Mouse (Mus musculus) natural killer cell, adult 2 months (primary cell): Measurements from ENCODE around the gene Hoxa9.

Source experiments
- DNase-seq, 2 experiments: peaks; one replicate each; pipeline ENCODE4 v3.0.0; 2022; ENCODE audit warnings: low spot score in 2 of 2

Gene Hoxa9

DNA sequence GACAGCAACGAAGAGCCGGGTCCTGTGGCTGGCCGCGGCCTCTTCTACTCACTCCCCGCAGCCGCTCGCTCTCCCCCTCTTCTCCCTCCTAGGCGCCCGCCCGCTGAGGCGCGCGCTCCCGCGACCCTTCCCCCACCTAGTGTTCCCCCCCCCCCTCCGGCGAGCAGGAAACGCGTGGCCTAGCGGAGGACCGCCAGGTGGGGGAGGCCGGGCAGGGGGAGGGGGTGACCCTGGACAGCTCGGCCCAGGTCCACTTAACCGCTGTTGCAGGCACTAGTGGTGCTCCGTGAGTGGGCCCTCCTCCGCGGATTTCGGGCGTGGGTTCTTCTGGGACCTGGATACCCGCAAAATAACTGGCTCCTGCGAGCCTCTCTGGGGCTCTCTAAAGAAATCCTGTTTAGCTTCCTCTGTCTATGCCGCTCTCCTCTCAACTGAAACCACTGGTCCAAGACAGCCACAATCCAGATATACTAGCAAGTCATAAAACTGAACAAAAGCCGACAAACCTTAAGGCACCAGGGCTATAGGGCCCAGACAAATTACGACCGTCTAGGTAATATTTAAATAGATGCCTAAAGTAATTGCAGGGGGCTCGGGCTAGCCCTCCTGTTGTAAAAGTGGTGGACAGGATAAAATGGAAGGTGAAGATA, at the start of gene Hoxa9:
TSS of gene Hoxa9 (minus strand) at position 574 of the 650 bp plus-strand sequence.
- no peak for DNase-seq

DNA sequence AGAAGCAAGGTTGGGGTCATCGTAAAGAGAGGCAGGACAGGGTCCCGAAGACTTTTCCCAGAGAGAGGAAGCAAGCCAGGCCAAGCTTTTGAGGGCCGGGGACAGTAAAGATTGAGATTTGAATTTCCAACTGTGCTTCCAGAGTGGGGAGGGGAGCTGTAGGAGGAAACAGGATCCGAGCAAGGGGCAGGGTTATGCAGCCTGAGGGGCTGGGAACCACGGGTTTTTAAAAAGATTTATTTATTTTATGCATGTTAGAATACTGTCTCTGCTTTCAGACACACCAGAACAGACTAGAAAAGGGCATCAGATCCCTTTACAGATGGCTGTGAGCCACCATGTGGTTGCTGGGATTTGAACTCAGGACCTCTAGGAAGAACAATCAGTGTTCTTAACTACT, 46.0 kb upstream of the Hoxa9 start:
- DNase-seq: no peak

DNA sequence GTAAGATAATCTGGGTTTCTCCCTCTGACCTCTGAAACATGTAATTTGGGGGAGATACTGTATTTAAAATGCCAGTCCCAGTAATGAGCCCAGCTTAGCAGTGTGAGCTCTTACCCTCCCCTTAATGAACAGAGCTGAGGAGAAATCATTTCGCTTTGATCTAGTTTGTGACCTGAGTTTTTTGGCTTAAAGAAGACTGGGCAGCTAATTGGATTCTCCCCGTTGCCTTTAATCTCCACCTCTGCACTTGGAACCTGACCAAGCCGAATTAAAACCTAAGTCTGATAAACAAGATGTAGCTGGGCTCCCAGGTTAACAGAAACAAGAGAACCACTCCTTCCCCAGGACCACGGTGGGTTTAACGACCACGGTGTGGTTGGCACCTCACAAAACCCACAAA, 45.5 kb upstream of the Hoxa9 start:
- DNase-seq: no peak

DNA sequence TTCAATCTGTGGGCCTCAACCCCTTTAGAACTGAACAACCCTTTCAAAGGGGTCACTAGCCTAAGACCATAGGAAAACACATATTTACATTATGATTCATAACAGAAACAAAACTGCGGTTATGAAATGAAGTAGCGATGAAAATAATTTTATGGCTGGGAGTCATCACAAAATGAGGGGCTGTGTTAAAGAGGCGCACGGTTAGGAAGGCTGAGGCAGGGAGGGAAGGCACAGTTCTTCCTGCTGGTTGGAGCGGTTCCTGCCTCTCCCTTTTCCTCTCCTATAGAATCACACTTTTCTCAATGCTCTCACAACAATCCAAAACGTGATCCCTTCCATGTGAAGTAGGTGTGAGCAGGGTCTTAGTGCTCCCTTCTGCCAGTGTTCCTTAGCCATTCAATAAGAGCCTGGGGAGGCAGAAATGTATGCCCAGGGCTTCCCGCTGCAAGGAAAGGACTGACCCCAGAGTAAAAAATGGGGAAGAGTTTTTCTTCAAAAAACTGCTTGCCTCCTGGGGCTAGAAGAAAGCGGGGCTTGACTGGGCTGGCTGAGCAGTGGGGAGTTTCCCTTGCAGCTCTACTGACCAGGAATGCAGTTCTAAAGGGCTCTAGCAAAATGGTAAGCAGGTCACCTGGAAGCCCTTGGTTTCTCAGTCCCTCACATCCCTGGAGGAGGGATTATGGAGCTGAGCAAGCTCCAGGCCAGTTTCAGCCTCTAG, 44.8 kb upstream of the Hoxa9 start:
- no peak for DNase-seq

DNA sequence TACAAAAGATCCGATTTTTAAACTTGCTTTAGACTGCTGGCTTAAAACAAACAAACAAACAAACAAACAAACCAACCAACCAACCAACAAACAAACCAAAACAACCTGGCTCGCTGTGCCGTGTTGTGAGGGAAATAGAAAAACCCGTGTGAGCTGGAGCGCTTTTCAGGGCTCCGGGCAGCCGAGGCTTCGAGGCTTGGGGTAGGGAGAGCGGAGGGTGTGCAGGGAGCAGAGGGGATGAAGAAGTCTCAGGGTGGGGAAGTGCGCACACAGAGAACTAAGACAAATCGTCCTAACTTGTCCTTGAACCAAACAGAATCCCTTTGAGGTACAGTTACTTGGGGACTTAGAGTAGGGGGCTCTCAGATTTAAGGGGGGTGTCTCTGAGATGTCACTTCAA, 43.7 kb upstream of the Hoxa9 start:
- no peak for DNase-seq

DNA sequence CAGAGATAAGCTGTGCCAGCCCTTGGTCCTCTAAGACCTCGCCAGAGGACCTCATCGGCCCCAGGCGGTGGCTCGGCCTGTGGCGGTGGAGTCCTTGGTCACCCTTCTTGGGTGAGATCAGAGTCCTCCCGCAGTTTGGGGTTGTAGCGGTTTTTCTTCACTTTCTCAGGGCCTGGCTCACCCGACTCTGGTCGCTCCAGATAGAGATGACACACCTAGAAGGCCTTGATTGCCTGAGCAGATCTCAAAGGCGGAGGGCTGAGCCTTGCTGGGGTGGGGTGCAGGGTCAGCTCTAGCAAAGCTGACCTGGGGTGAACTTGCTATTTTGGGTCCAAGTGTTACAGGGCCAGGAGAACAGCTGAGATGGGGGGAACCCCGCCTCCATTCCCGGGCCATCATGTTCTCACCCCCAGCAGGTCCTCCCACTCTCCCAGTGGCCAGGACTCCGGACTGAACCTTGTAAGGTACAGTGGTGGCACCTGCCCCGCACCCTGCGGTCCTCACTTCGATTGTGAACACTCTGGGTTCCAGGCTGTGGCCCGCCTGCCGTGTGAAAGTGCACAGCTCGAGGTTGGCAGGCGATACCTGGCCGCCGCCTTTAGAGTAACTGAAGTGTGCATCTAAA, 42.9 kb upstream of the Hoxa9 start:
- DNase-seq: no peak

DNA sequence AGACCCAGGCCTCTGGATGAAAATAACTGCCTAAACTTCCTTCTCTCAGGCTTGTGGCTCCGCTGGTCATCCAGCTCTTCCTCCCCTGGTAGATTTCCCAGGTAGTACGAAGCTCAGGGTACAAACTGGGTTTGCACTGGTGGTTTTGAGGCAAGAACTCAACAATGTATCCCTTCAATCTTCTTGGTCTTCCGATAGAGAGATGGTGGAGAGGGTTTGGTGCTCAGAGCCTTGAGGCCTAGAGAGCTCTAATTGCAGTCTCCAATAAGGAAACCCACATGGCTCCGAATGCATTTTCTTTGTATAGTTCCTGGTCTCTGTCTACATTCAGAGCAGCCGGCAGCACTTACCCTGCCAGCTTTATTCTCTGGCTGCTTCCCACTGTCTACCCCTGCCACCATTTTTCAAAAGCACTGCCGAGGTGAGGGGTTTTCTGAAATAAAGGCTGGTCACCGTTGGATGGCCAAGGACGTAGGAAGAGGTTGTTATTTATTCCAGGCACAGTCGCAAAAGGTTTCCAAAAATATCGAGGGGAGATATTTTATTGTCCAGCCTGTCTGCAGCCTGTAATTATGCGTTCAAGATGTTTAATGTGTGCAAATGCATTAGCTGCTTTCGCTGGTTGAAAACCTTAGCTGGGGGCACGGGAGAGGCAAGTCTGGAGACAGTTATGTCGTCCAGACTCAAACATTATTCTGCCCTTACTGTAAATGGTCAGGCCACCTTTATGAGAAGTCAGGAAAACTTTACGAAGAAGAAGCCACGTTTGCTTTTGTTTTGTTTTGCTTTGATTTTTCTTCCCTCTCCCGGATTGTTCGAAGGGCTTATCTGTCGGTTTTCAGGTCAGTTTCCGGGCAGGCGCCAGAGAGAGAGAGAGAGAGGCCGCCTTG, 42.1 kb upstream of the Hoxa9 start:
- DNase-seq: no peak

DNA sequence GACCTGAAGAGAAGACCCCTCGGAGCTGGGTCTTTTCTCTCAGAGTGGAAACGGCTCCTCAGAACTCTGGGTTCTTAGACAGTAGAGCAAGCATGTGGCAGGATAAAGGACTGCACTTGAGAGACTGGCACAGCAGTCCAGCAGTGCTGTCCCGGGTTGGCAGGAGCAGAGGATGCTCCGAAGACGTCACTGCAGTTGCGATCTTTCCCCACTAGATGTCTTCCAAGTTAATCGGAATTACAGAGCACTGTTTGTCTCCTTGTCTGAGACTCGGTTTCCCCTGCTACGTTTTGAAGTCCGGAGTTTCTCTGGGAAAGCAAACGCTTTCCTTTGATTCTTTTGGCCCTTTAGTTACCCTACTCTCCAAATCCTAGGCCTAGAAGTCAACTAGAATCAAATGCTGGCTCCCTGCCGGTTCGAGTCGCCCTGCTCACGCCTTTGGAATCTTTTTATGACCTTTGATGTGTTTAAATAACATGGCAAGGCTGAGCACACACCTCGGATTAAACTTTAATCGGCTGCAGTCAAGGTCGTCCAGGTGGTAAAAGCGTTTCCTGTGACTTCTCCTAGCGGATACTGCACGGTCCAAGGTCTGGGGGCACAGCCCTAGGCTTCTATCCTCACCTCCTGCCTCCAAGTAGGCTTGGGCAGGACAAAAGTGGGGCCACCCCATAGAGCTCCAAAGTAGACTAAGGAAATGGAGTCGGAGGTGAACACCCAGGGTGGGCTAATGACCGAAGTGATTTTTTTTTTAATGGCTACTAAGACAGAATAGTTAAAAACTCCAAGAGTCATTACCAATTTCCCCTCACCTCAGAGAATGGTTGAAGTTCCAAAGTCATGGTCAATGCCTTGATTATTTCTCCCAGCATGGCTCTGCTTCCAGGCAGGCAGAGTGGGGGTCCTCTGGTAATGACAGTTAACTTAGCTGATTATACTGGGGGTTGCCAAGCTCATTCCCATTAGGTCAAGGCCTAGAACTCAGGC, 39.9 kb upstream of the Hoxa9 start:
- DNase-seq: peak in 1 of 2 experiments; percentile 34

DNA sequence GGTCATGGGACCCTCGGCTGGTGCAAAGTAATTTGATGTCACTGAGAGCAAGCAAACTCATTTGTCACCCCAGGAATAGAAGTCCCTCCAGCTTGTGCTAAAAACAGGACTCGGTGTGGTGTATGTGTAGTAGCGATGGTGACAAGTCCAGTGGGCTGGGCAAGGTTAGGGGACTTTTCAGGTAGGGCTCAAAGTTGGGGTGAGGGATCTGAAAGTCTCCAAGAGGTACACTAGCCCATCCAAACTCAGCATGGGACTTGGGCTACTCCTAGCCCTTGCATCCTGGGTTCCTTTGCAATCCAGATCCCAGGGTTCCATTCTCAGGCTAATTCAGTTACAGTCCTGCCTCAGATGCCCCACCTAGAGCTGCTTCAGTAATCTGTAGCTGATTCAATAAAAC, 37.9 kb upstream of the Hoxa9 start:
- no peak for DNase-seq

DNA sequence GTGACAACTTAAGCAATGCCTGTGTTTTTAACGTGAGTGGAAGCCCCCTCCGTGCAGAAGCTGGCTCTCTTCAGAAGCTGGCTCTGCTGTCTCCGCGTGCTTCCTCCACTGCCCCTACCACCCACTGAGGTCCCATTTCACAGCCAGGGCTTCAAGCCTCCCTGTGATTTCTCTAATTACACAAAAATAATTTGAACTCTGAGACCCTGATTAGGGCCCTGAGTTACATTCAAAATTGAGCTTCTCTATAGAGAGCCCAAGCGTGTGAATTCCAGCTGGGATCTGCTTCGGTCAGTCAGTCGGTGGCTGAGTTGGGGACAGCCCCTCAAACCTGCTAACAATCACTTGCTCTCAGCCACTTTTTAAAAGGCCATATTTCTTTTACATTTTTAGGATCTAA, 37.5 kb upstream of the Hoxa9 start:
- DNase-seq: no peak

DNA sequence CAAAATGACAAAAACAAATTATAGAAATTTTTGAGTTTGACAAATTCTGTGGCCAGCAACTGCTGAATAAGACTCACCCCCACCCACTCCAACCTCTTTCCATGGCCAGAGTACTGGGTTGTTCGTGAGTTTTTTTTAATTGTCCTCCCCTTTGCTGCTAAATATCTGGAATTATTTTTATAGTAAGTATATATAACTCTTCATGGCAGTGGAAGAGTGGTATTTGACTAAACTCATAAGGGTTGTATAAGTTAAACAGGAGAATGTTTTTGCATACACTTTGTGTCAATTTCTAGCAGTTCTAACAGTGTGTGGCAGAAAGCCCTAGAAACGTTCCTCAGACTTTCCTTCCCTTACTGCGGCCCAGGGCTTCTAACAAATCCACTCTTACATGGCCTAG, 36.8 kb upstream of the Hoxa9 start:
- DNase-seq: no peak

DNA sequence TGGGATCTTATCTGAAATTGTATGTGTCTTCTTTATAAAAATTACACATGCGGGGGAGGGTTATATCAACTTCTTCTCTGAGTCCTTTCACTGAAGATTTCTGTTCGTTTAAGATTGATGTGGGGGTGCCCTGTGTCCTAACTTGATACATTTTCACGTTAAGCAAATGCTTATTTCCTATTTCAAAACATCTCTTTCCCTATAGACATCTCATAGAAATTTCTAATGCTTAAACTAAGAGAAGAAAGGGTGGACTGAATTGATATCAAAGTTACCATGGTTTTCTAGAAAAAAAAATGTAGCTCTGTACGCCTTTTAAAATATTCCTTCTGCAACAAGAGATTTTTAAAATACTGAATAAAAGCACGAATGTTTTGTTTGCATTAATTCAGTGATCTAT, 36.3 kb upstream of the Hoxa9 start:
- no peak for DNase-seq

DNA sequence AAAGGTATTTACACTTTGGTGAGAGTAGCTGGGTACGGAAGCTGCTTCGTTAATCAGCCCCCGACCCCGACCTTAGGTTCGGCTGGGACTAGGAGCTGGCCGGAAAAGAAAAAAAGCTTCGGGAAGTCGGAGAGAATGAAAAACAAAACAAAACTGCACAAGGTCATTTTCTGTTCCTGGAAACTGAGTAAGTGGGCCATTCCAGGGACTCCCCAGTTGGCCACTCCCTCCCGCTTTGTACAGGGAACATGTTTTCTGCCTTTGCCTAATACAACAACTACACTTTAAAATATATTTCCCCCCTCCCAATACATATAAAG, 35.7 kb upstream of the Hoxa9 start:
- DNase-seq: no peak

DNA sequence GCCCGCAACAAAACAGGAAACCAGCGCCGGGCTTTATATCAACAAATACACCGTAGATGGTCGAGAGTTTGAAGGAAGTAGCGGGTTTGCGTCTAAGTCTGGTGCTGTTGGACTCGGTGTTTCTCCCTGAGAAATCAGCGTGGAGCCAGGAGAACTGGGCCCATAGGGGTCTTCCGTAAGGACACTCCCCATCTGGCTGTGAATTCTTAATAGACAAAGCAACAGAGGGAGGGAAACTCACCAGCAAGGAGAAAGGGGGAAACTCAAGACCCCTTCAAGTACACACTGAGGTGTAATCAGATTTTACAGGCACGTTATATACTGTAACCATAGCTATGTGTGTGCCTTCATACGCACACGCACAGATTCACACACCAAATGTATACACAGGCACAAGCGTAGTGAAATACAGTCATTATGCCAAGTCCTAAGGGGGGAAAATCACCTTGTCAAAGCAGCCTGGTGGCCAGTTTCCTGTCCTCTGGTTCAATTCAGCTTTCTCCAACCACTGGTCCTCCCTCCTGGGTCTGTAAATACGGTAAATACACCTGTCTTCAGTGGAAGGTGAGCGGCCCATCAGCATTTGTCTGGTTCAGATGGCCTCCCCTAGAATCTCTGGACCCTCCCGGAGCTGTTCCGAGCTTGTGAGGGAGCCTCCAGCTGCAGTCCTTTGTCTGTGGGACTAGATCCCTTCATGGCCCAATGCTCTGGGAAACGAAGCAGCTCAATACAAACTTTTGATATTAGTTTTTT, 35.2 kb upstream of the Hoxa9 start:
- no peak for DNase-seq

DNA sequence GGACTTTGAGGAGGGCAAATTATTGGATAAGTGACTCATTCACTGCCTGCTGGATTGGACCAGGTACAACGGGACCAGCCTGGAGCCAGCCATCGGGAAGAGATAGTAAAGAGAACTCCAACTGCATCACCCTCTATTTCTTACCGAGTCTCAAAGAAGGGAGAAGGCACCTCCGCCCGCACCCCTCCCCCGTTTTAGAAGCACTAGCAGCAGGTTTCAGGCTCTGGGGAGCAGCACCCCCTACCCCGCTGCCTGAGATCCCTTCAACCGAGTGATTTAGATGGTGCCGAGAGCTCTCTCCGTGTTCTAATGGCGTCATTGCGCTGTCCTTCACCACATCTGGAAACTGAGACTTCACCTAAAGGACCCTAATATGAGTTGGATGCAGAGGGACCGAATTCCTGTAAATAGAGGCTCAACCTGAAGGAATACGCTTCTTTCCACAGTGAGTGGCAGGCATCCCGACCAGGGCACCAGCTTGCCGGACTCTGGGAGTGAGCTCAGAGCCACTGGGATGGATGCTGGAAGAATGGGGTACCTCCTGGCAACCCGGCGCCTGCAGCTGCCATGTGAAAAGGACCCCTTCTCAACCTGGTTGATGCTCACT, 34.5 kb upstream of the Hoxa9 start:
- DNase-seq: no peak

DNA sequence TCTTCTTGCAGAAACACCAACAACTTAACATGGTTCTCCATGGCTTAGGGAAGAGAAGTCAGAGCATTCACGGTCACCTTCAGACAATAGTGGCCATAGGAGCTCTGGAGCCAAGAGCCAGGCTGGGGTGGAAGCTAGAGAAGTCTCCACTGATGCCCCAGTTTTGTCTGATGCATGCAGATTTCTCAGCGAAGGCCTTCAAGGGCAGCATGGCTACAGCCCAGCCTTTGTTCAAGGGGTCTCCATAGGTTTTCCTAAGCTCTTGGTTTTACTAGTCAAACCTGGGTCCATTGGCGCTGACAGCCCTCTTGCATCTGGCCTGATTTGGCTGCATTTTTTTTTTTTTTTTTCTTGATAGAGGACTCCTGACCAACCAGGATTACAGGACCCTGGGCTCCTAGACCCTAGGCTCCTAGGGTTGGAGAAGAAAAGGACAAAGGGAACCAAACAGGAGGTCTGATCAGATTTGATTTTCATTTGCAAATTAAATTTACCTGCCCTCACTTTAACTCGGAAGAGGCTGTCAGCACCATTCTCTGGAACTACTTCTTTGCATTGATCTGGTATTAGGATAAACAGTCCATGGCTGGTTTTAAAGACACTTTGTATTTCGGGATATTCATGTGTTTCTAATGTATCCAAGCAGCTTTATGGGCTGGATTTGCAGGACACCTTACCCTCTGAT, 33.4 kb upstream of the Hoxa9 start:
- DNase-seq: no peak

DNA sequence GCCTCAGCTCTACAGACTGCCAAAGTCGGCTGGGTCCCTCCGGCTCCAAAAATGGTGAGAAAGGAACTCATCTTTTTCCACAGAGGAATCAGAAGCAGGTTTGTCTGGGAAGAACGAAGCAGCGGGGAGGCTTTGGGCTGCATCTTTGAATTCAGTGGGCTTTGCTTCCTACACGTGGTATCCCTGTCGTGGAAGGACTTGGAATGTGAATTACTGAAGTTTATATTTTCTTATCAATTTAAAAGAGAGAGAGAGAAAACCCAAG, 32.4 kb upstream of the Hoxa9 start:
- no peak for DNase-seq

DNA sequence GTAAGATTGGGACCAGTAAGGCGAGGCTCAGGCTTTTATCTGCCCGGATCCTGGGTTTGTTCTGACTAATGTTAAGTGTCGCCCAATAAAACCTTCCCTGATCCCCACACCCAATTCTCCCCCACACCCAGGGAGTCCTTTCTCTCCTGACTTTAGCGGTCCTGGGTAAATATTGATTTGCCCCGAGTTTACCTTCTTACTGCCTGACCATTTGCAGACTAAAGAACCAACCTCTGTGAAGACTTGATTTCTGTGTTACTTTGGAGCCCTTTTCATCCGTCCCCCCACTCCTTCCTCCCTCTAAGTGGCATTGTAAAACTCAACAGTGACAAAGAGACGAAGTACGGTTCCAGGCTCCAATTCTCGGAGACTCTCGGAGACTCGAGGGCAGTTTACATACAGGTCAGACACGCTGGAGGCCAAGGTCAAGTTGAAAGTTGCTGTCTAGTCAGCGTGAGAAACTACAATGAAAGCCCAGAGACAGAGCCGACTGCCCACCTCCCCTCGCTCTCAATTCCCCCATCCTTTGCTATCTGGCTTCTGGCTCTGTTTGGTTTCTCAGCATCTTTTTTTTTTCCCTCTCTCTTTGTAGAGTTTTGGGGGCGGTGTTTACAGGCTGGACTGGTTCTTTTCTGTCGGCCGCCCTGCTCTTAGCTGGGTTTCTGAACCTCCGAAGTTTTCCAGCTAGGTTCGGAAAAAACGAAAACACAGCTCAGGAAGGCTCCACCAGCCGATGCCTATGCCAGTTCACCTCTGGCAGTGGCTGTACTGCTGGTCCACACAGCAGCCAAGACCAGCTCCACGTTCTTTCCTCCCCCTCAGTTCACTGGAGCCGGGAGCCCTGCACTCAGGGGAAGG, 31.8 kb upstream of the Hoxa9 start:
- no peak for DNase-seq
